Mouse (Mus musculus): ENCODE measurements around the gene Nxn. TPM values are rescaled to one million over a fixed set of nuclear protein-coding genes. Genes with fewer than 3 reads are reported as not detected.
A peak's percentile ranks its signal among the peaks of the same experiment; 100 is the strongest.

The Nxn gene
- polyA plus RNA-seq, 1 experiment from 2014 or later, result 14.9 TPM

DNA sequence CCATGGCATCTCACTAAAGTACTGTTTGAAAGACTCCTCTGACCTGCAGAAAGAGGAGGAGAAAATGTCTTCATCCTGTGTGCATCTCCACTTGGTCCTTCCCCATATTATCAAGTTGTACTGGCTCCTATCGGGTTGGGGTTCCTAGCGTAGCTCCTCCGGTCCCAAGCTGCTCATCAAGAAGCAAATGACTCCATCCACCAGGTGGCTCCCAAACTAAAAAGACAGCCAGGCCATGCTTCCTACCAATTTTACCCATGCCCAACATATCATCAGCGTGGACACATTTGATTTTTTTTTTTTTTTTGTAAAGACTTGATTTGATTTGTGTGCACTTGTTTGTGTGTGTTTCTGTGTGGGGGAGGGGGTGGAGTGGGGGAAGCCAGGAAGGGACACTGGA is 126.5 kb downstream of the Nxn start:
- WGBS, result 81% methylated on average over 4 of the region's 4 CpGs
- no peaks in the 10 kb centered on the region for H3K27me3 ChIP-seq (replicated peaks; ENCODE audit: control insufficient read depth, insufficient read depth, low read length)

DNA sequence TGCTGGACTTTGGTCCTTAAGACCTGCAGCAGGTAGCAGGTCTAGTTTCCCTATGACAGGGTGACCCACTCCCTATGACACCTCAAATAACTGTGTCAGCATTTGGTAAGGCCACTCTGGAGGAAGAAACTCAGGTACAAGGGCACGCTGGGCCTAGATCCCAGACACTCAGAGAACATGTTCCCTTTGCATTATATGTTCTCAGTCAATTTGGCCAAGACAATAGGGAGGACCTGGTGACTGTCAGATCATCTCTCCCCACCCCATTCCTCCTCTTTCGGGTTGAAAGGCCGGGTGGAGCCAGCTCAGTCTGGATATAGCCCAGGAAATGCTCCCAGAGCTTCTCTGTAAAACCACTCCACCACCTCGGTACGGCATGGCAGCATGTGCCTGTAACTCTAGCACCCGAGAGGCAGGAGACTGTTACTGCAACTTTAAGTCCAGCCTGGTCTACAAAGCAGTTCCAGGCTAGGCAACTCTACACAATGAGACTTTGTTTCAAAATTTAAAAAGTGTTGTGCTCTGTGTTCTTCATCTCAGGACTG is 130.3 kb downstream of the Nxn start:
- Histone ChIP-seq H3K27ac (ENCODE audit: low read depth, low read length) (no peak overlapping the region), H3K36me3 (ENCODE audit: control insufficient read depth, insufficient read depth) (peaks cover 4% of the 10 kb centered on the region; the same call in 1 of the 2 replicates), H3K27me3 (replicated peaks; ENCODE audit: control insufficient read depth, insufficient read depth, low read length) (no peaks in the 10 kb centered on the region), H3K4me1 (replicated peaks; ENCODE audit: control insufficient read depth, insufficient read depth, low read length) (no peaks in the 10 kb centered on the region), H3K9ac (ENCODE audit: low read depth, low read length) (no peak overlapping the region), H3K4me3 (ENCODE audit: low read depth, low read length) (no peak overlapping the region), H3K4me2 (replicated peaks; ENCODE audit: low read depth) (no peak overlapping the region), H3K9me3 (ENCODE audit: control insufficient read depth) (no peaks in the 10 kb centered on the region)
- WGBS, result 75% methylated on average over 6 of the region's 6 CpGs
- 0 out of 2 replicates have a peak, but pooled peaks have one; percentile 16 for ATAC-seq
- no peak for TF ChIP-seq CTCF (IDR thresholded peaks at IDR 0.05; ENCODE audit: low read depth)

More for the DNA sequence above, 126.5 kb downstream of the Nxn start:
- no peak overlapping the region for H3K9ac ChIP-seq (ENCODE audit: low read depth, low read length)
- TF ChIP-seq CTCF (IDR thresholded peaks at IDR 0.05; ENCODE audit: low read depth), result peak; percentile 57
- H3K9me3 ChIP-seq (ENCODE audit: control insufficient read depth), result no peaks in the 10 kb centered on the region
- no peak overlapping the region for H3K4me2 ChIP-seq (replicated peaks; ENCODE audit: low read depth)
- peaks cover 4% of the 10 kb centered on the region for H3K36me3 ChIP-seq (ENCODE audit: control insufficient read depth, insufficient read depth)
- no peak overlapping the region for H3K27ac ChIP-seq (ENCODE audit: low read depth, low read length)
- H3K4me1 ChIP-seq (replicated peaks; ENCODE audit: control insufficient read depth, insufficient read depth, low read length), result no peaks in the 10 kb centered on the region
- ATAC-seq, result no peak
- no peak overlapping the region for H3K4me3 ChIP-seq (ENCODE audit: low read depth, low read length)

DNA sequence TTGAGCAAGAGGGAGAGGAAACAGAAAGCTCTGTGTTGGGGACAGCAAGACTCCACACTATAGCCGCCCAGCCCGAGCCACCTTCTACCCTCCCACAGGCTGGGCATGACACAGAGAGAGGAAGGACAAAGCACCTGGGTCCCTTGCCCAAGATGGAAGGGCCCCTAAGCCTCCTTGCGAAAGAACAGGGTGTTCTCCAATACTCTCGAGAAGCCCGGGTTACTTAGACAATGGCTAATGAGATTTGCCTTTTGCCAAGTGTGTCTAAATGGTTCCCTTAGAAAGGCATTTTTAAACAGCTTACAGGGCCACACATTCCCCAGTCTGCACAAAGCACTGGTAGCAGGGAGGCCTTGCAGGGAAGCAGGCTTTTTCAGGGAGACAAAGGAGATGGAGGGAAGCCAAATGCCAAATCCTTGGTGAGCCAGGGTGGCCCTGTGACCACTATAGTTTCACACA is 130.9 kb downstream of the Nxn start:
- 68% methylated on average over 5 of the region's 5 CpGs for WGBS
- H3K4me3 ChIP-seq (ENCODE audit: low read depth, low read length), result no peak overlapping the region
- no peak overlapping the region for H3K27ac ChIP-seq (ENCODE audit: low read depth, low read length)
- no peak for ATAC-seq
- H3K9me3 ChIP-seq (ENCODE audit: control insufficient read depth), result no peaks in the 10 kb centered on the region
- TF ChIP-seq CTCF (IDR thresholded peaks at IDR 0.05; ENCODE audit: low read depth), result no peak
- H3K4me1 ChIP-seq (replicated peaks; ENCODE audit: control insufficient read depth, insufficient read depth, low read length), result no peaks in the 10 kb centered on the region
- no peaks in the 10 kb centered on the region for H3K27me3 ChIP-seq (replicated peaks; ENCODE audit: control insufficient read depth, insufficient read depth, low read length)
- no peak overlapping the region for H3K4me2 ChIP-seq (replicated peaks; ENCODE audit: low read depth)
- 0 out of 2 replicates have a peak, but pooled peaks cover 6% of the 10 kb centered on the region for H3K36me3 ChIP-seq (ENCODE audit: control insufficient read depth, insufficient read depth)
- H3K9ac ChIP-seq (ENCODE audit: low read depth, low read length), result no peak overlapping the region

DNA sequence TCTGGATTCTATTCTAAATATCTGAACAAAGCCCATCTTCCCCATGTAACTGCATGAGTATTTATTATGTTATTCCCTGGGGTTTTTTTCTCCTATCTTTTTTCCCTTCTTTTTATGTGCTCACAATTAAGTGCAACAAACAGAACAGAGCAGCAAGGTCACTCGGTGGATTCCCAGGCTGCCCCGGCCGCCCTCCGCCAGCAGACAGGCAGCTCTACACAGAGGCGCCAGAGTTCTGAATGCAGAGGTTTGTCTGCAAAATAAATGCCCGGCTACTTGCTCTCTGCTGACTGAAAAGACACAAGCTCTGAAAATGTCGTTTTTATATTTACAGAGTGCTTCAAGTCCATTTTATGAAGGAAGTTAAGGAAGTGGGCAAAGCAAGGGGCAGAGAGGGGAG is 131.4 kb downstream of the Nxn start:
- WGBS, result 68% methylated on average over 7 of the region's 7 CpGs
- Histone ChIP-seq H3K4me1 (replicated peaks; ENCODE audit: control insufficient read depth, insufficient read depth, low read length) (no peaks in the 10 kb centered on the region), H3K4me3 (ENCODE audit: low read depth, low read length) (no peak overlapping the region), H3K4me2 (replicated peaks; ENCODE audit: low read depth) (no peak overlapping the region), H3K36me3 (ENCODE audit: control insufficient read depth, insufficient read depth) (0 out of 2 replicates have a peak, but pooled peaks cover 6% of the 10 kb centered on the region), H3K27me3 (replicated peaks; ENCODE audit: control insufficient read depth, insufficient read depth, low read length) (no peaks in the 10 kb centered on the region), H3K9me3 (ENCODE audit: control insufficient read depth) (no peaks in the 10 kb centered on the region), H3K27ac (ENCODE audit: low read depth, low read length) (no peak overlapping the region), H3K9ac (ENCODE audit: low read depth, low read length) (no peak overlapping the region)
- TF ChIP-seq CTCF (IDR thresholded peaks at IDR 0.05; ENCODE audit: low read depth), result no peak
- ATAC-seq, result no peak

DNA sequence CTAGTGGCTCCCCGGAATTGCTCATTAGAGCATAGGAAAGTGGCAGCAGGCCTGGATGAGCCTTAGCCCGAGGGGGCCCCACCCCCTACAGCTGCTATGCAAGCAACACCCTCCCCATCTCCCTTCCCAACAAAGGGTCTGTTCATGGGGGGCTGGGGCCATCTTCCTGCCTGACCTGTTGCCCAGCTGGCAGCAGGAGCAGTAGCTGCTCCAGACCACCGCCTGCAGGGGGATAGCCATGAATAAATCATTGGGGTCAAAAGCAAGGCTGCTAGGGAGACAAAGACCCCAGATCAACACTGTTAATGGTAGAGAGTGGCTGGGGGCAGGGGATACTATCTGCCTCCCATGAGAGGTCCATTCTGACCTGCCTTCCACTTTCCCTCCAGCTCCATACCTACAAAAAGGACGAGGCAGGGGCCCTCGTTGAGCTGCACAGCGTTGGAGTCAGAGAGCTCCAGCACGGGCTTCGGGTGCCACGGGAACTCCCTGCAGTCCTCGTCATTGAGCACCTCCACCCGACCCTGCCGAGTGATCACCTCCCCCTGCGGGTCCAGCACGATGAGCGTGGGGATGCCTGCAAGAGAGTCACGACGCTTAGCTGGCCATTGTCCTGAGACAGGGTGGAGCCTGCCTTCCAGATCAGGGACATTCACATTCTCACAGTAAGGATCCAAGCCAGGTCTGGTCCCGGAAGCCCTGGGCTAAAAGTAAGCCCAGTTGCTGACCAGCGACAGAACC is 136.2 kb downstream of the Nxn start:
- TF ChIP-seq CTCF (IDR thresholded peaks at IDR 0.05; ENCODE audit: low read depth), result no peak
- peaks cover 11% of the 10 kb centered on the region; the same call in 1 of the 2 replicates for H3K36me3 ChIP-seq (ENCODE audit: control insufficient read depth, insufficient read depth)
- WGBS, result 35% methylated on average over 19 of the region's 19 CpGs
- H3K4me2 ChIP-seq (replicated peaks; ENCODE audit: low read depth), result no peak overlapping the region
- no peak for ATAC-seq
- no peaks in the 10 kb centered on the region for H3K9me3 ChIP-seq (ENCODE audit: control insufficient read depth)
- no peaks in the 10 kb centered on the region for H3K4me1 ChIP-seq (replicated peaks; ENCODE audit: control insufficient read depth, insufficient read depth, low read length)
- H3K4me3 ChIP-seq (ENCODE audit: low read depth, low read length), result no peak overlapping the region
- no peak overlapping the region for H3K27ac ChIP-seq (ENCODE audit: low read depth, low read length)
- H3K9ac ChIP-seq (ENCODE audit: low read depth, low read length), result no peak overlapping the region
- no peaks in the 10 kb centered on the region for H3K27me3 ChIP-seq (replicated peaks; ENCODE audit: control insufficient read depth, insufficient read depth, low read length)

DNA sequence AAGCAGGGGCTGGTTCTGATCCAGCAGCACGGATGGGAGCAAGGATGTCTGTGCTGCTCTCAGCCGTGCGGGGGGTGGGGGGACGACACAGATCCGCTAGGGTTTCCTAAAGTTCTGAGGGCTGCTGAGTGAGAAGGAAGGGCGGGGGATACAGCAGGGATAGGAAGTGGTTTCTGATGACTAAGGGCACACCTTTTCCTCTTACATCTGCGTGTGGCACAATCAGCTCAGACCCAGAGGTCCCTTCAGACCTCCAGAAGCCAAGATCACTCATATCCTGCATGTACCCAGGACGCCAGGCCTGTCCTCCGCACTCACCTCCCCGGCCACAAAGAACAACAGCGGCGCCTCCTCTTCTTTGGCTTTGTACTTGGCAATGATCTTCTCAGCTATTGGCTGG is 137.7 kb downstream of the Nxn start:
- Histone ChIP-seq H3K4me2 (replicated peaks; ENCODE audit: low read depth) (no peak overlapping the region), H3K9me3 (ENCODE audit: control insufficient read depth) (no peaks in the 10 kb centered on the region), H3K27me3 (replicated peaks; ENCODE audit: control insufficient read depth, insufficient read depth, low read length) (no peaks in the 10 kb centered on the region), H3K9ac (ENCODE audit: low read depth, low read length) (no peak overlapping the region), H3K4me1 (replicated peaks; ENCODE audit: control insufficient read depth, insufficient read depth, low read length) (no peaks in the 10 kb centered on the region), H3K36me3 (ENCODE audit: control insufficient read depth, insufficient read depth) (peaks cover 11% of the 10 kb centered on the region; the same call in 1 of the 2 replicates), H3K4me3 (ENCODE audit: low read depth, low read length) (no peak overlapping the region), H3K27ac (ENCODE audit: low read depth, low read length) (no peak overlapping the region)
- ATAC-seq, result no peak
- WGBS, result 72% methylated on average over 12 of the region's 12 CpGs
- no peak for TF ChIP-seq CTCF (IDR thresholded peaks at IDR 0.05; ENCODE audit: low read depth)

Data from intestine, postnatal 0 days (tissue).